ENCODE assay signal across 24 mouse cellular contexts in the genomic region with DNA sequence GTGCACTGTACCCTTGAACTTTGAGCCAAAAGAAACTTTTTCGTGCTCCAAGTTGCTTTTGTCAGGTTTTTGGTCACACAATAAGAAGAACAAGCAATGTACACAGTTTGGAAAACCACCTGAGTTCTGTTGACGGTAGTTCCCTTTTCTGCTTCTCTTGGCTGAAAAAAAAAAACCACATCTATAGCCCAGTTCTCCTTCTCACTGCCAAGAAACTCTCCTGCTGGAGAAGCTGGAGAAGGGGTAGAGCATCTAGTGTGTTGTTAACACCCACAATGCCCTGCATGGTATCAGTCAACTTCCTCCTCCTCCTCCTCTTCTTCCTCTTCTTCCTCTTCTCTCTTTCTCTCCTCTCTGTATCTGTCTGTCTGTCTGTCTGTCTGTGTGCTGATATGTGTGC.
DNase-seq lines count a peak whose midpoint lies in the region; ATAC-seq and TF ChIP-seq lines count a peak whose summit lies in the region.
"Had no signal": no experiment of that assay in that cellular context is flagged by ENCODE, and none has a peak within 500 bp of the region (broad histone marks: within the 10 kb centered on the region; RNA-seq: fewer than 3 reads in every experiment).

No protein-coding gene starts in this region.

- no peak overlapping the region for H3K27ac ChIP-seq in CH12.LX (ENCODE audit: insufficient read depth, low read depth)
- H3K27ac ChIP-seq: embryonic facial prominence, embryonic 10.5 days; heart, embryonic 10.5 days; hindbrain, embryonic 10.5 days; hindbrain, embryonic 14.5 days; intestine, embryonic 15.5 days had no signal

- in situ Hi-C loops in CH12.LX (cut with MboI; ENCODE audit: low pct_ligation_motif_present, low pct_unique_long_range_greater_than_20kb, low sequenced_read_pairs), result no loop called here

- peak; percentile 64 for ATAC-seq in granulocyte monocyte progenitor cell, adult 5-6 weeks (replicated peaks; ENCODE audit: poor library complexity, severe bottlenecking)
- ATAC-seq in megakaryocyte progenitor cell, adult 5-6 weeks (replicated peaks; ENCODE audit: poor library complexity), result peak; percentile 63
- ATAC-seq: activated CD4-positive, CD25-positive, alpha-beta regulatory T cell, adult 4 months; forebrain, postnatal 0 days; intestine, embryonic 15.5 days; Patski had no signal

- dilution Hi-C loops in CH12.LX (cut with MboI; ENCODE audit: extremely low pct_ligation_motif_present, extremely low pct_unique_long_range_greater_than_20kb, low sequenced_read_pairs), result no loop called here

- TF ChIP-seq EP300 in CH12.LX (IDR thresholded peaks at IDR 0.05; ENCODE audit: low read length), result no peak

- no peaks in the 10 kb centered on the region for H3K79me2 ChIP-seq in CH12.LX (replicated peaks; ENCODE audit: control insufficient read depth, extremely low read depth, insufficient read depth, poor library complexity, severe bottlenecking)

- intact Hi-C loops in gastrocnemius, postnatal 14 days (cut with DNase I; ENCODE audit: low total_unique reads), result no loop called here

- no peak for TF ChIP-seq POLR2A in CH12.LX (IDR thresholded peaks at IDR 0.05; ENCODE audit: low read depth, low read length)

- no peaks in the 10 kb centered on the region for H3K36me3 ChIP-seq in CH12.LX (replicated peaks in 1 of 2; ENCODE audit: control insufficient read depth in 1 of 2, insufficient read depth in 1 of 2, low read length in 1 of 2)
- H3K36me3 ChIP-seq: embryonic facial prominence, embryonic 10.5 days; heart, embryonic 10.5 days; hindbrain, embryonic 10.5 days; intestine, embryonic 15.5 days had no signal

- no peak overlapping the region for H3K4me3 ChIP-seq in CH12.LX (replicated peaks in 1 of 3; ENCODE audit: low read depth in 2 of 3, low read length in 2 of 3, poor library complexity in 1 of 3)
- H3K4me3 ChIP-seq: embryonic facial prominence, embryonic 10.5 days; heart, embryonic 10.5 days; hindbrain, embryonic 10.5 days; intestine, embryonic 15.5 days had no signal

- H3K4me1 ChIP-seq in CH12.LX (ENCODE audit: control insufficient read depth in 1 of 2, insufficient read depth in 2 of 2), result peaks cover 10 to 45% of the 10 kb centered on the region in 2 experiments
- H3K4me1 ChIP-seq: embryonic facial prominence, embryonic 10.5 days; heart, embryonic 10.5 days; intestine, embryonic 15.5 days had no signal

- TF ChIP-seq CTCF in CH12.LX (conservative IDR thresholded peaks at IDR 0.05 in 1 of 2, IDR thresholded peaks at IDR 0.05 in 1 of 2; ENCODE audit: low read depth in 2 of 2, low read length in 2 of 2), result no peak

- no peak overlapping the region for H3K4me2 ChIP-seq in CH12.LX (ENCODE audit: insufficient read depth, low read depth, poor library complexity, severe bottlenecking)
- H3K4me2 ChIP-seq: hindbrain, embryonic 14.5 days; intestine, embryonic 15.5 days had no signal

- no peak for TF ChIP-seq RAD21 in CH12.LX (IDR thresholded peaks at IDR 0.05; ENCODE audit: low read depth, low read length)

- H3K9me3 ChIP-seq in CH12.LX (replicated peaks; ENCODE audit: low read length), result peaks cover 7% of the 10 kb centered on the region
- H3K9me3 ChIP-seq: embryonic facial prominence, embryonic 10.5 days; heart, embryonic 10.5 days; hindbrain, embryonic 10.5 days; intestine, embryonic 15.5 days had no signal

- H3K9ac ChIP-seq in CH12.LX (ENCODE audit: insufficient read depth, low read depth), result no peak overlapping the region
- H3K9ac ChIP-seq: forebrain, postnatal 0 days; hindbrain, embryonic 14.5 days; intestine, embryonic 15.5 days had no signal

- DNase-seq in CH12.LX (ENCODE audit: extremely low read depth) (peak; percentile 17), MEL-GATA-1-ER (ENCODE audit: extremely low read depth, low read depth) (peak; percentile 54)
- no peak for DNase-seq in spleen, postnatal 14 days (ENCODE audit: low spot score in 2 of 2)
- no peak for DNase-seq in adrenal gland, postnatal 36 days
- DNase-seq in gastrocnemius, postnatal 14 days, result no peak
- DNase-seq: adrenal gland, adult 2 months; adrenal gland, postnatal 25 days; cerebellum, adult 11-12 months; cerebellum, adult 9-10 months; cerebellum, postnatal 36 days; forebrain, postnatal 0 days; gastrocnemius, postnatal 25 days; heart, adult 18-20 months; heart, postnatal 10 days; kidney, adult 18-20 months had no signal

- no peaks in the 10 kb centered on the region for H3K27me3 ChIP-seq in CH12.LX (replicated peaks)
- H3K27me3 ChIP-seq: intestine, embryonic 15.5 days; Patski had no signal

TF ChIP-seq in CH12.LX, 34 proteins besides CTCF, POLR2A, EP300 and RAD21:
- TF ChIP-seq HCFC1 (IDR thresholded peaks at IDR 0.05; ENCODE audit: low read depth, low read length) (no peak), ZNF384 (IDR thresholded peaks at IDR 0.05; ENCODE audit: low read depth, low read length) (peak; percentile 66)
TF ChIP-seq in CH12.LX: peak in this region for 1.

Comparison
In these comparisons a context has a peak if more than half of its experiments do, and no peak if none do; other contexts are left out.
1. DNase-seq: peak in CH12.LX (single experiment) and MEL-GATA-1-ER (single experiment); none in spleen, postnatal 14 days (0 of 2), adrenal gland, postnatal 36 days (0 of 2) and gastrocnemius, postnatal 14 days (single experiment).